Mouse (Mus musculus) brain, embryonic 14.5 days (tissue): ENCODE results near the gene Asxl1.

Source experiments
- CTCF ChIP-seq: fragments of 200-500 bp; IDR thresholded peaks from 2 replicates; pipeline ENCODE4 v1.5.1; 2012; ENCODE audit warnings: inconsistent platforms, mild to moderate bottlenecking, moderate library complexity, borderline replicate concordance; ENCODE audit not compliant: insufficient read depth, insufficient read length; ENCODE audit errors: extremely low read depth
- POLR2A ChIP-seq: fragments of 200-500 bp; IDR thresholded peaks from 2 replicates; pipeline ENCODE4 v1.6.1; 2012; ENCODE audit warnings: mild to moderate bottlenecking, inconsistent platforms, borderline replicate concordance; ENCODE audit not compliant: poor library complexity, insufficient read depth, insufficient read length, severe bottlenecking; ENCODE audit errors: extremely low read depth

DNA sequence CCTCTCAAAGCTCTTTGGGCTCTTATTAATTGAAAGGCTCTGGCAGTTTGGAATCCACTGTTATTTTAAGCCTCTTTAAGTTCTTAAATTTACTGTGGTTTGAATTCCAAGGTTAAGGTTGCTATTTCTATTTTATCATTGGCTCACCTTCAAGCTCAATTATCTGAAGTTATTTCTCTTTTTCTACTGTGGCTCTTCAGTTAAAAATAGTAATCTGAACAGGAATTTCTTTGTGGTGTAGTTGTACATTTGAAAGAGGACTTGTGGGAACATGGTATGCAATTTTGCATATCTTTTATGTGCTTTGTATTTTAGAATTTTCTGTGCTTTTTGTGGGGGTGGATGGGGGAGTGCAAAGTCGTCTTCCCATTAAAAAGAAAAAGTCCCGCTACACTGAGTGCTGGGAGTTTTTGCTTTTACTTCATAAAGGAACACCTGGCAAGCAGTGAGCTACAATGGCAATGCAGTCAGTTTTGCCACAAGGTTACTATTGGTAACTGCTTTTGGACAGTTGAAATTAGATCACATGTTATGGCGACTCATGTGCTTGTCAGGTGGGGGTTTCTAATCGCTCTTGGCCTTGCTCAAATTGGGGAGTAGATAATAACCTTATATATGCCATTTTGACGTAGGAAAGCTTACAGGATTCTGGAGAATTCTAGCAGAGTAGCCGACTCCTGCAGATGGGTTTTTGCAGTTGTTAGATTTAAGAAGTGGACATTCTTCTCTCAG, 2.6 kb downstream of the Asxl1 start:
- TF ChIP-seq CTCF (no peak), POLR2A (no peak)
